In the genomic region with DNA sequence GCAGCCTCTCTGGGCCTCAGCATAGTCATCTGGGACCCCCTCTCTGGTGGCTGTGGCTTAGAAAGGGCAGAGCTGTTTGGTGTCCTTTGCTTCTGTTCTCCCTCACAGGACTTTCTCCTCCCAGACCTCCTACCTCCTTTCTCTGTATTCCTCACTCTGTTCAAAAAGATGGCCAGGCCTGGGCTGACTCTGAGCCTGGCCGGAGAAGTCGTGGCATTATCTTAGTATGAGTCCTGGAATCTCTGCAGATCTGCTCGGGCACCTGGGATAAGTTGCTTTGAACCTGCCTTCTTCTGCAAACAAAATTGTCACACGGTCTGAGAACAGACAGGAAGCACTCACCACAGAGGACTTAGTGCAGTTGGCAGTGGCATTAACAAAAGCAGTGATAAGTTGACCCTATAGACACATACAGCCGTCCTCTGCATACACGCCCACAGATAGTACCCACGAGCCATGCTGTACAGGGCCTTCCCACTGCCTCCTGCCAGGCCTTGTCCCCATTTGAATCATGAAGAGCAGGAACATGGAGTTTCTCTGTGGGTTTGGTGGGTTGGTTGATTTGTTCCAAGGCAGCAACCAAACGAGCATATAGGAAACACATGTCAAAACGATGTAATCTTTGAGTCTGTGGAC, we compare ENCODE assay signal across 8 mouse cellular contexts.
DNase-seq lines count a peak whose midpoint lies in the region; ATAC-seq and TF ChIP-seq lines count a peak whose summit lies in the region.
"Had no signal": no experiment of that assay in that cellular context is flagged by ENCODE, and none has a peak within 500 bp of the region (broad histone marks: within the 10 kb centered on the region; RNA-seq: fewer than 3 reads in every experiment).

No protein-coding gene starts in this region.

- no peak for TF ChIP-seq CTCF in stomach, postnatal 0 days (IDR thresholded peaks at IDR 0.05; ENCODE audit: low read depth)

- no peak overlapping the region for H3K9ac ChIP-seq in lung, embryonic 16.5 days (ENCODE audit: low read length)
- H3K9ac ChIP-seq in forebrain, embryonic 16.5 days (replicated peaks; ENCODE audit: low read depth, low read length): 0 out of 2 replicates have a peak overlapping the region, but pooled peaks have one; percentile 12
- no peak overlapping the region for H3K9ac ChIP-seq in stomach, postnatal 0 days (ENCODE audit: low read length)

- no peak for TF ChIP-seq EP300 in stomach, postnatal 0 days (optimal IDR thresholded peaks at IDR 0.05)

- no peak overlapping the region for H3K4me3 ChIP-seq in lung, embryonic 16.5 days (ENCODE audit: low read length)
- no peak overlapping the region for H3K4me3 ChIP-seq in forebrain, embryonic 16.5 days (replicated peaks; ENCODE audit: low read length)
- H3K4me3 ChIP-seq in stomach, postnatal 0 days (ENCODE audit: low read depth, low read length): no peak overlapping the region

- no peak overlapping the region for H3K4me2 ChIP-seq in lung, embryonic 16.5 days (ENCODE audit: low read depth, low read length)
- H3K4me2 ChIP-seq in forebrain, embryonic 16.5 days (ENCODE audit: low read length): no peak overlapping the region
- H3K4me2 ChIP-seq in stomach, postnatal 0 days (replicated peaks; ENCODE audit: low read depth): no peak overlapping the region

- DNase-seq in lung, postnatal 36 days: no peak
- no peak for DNase-seq in stomach, postnatal 0 days (ENCODE audit: low spot score)
- DNase-seq in layer of hippocampus, adult 9-10 months (ENCODE audit: low spot score): no peak
- DNase-seq in adrenal gland, adult 8-10 months: no peak
- DNase-seq: lung, postnatal 14 days had no signal

- H3K27ac ChIP-seq in lung, embryonic 16.5 days (ENCODE audit: low read length): peak overlapping the region; percentile 49
- peak overlapping the region; percentile 81 for H3K27ac ChIP-seq in forebrain, embryonic 16.5 days (ENCODE audit: low read length)
- H3K27ac ChIP-seq in stomach, postnatal 0 days (replicated peaks): peak overlapping the region; percentile 40; the same call in 1 of the 2 replicates

- H3K36me3 ChIP-seq in lung, embryonic 16.5 days (ENCODE audit: control insufficient read depth, insufficient read depth, low read length): no peaks in the 10 kb centered on the region
- H3K36me3 ChIP-seq in forebrain, embryonic 16.5 days (ENCODE audit: control insufficient read depth, insufficient read depth): peaks cover 2% of the 10 kb centered on the region; the same call in 1 of the 2 replicates
- H3K36me3 ChIP-seq in stomach, postnatal 0 days (ENCODE audit: control insufficient read depth, insufficient read depth, low read length): no peaks in the 10 kb centered on the region

- WGBS in lung, embryonic 16.5 days: 42% methylated on average over 9 of the region's 9 CpGs
- 46% methylated on average over 9 of the region's 9 CpGs for WGBS in forebrain, embryonic 16.5 days
- WGBS in stomach, postnatal 0 days: 50% methylated on average over 9 of the region's 9 CpGs

- H3K4me1 ChIP-seq in lung, embryonic 16.5 days (replicated peaks; ENCODE audit: control insufficient read depth, insufficient read depth, low read length): peaks cover 72% of the 10 kb centered on the region
- H3K4me1 ChIP-seq in forebrain, embryonic 16.5 days (replicated peaks; ENCODE audit: control insufficient read depth, insufficient read depth, low read length): peaks cover 54% of the 10 kb centered on the region
- peaks cover 22% of the 10 kb centered on the region for H3K4me1 ChIP-seq in stomach, postnatal 0 days (replicated peaks; ENCODE audit: control insufficient read depth, insufficient read depth)

- H3K27me3 ChIP-seq in lung, embryonic 16.5 days (ENCODE audit: control insufficient read depth, insufficient read depth, low read depth, low read length): no peaks in the 10 kb centered on the region
- H3K27me3 ChIP-seq in forebrain, embryonic 16.5 days (replicated peaks; ENCODE audit: control insufficient read depth, insufficient read depth, low read length): no peaks in the 10 kb centered on the region
- H3K27me3 ChIP-seq in stomach, postnatal 0 days (ENCODE audit: control insufficient read depth, insufficient read depth, low read length): no peaks in the 10 kb centered on the region

- no peaks in the 10 kb centered on the region for H3K9me3 ChIP-seq in lung, embryonic 16.5 days (ENCODE audit: control insufficient read depth, low read length)
- H3K9me3 ChIP-seq in forebrain, embryonic 16.5 days (ENCODE audit: control insufficient read depth, low read length): no peaks in the 10 kb centered on the region
- no peaks in the 10 kb centered on the region for H3K9me3 ChIP-seq in stomach, postnatal 0 days (ENCODE audit: control insufficient read depth, low read length)

- ATAC-seq in lung, embryonic 16.5 days (ENCODE audit: low read depth): no peak
- no peak for ATAC-seq in forebrain, embryonic 16.5 days
- ATAC-seq in megakaryocyte progenitor cell, adult 5-6 weeks (replicated peaks; ENCODE audit: poor library complexity): peak; percentile 35; the same call in 1 of the 2 replicates
- no peak for ATAC-seq in stomach, postnatal 0 days (ENCODE audit: low FRiP score, low TSS enrichment)
